Mouse (Mus musculus): ENCODE data around the gene Ric8b.

Gene Ric8b

GRCm38 (mm10) chr10:84909021-84909801 lies 8.2 kb upstream of the Ric8b start:
- DNase-seq (ENCODE audit: low read depth), result no peak

GRCm38 (mm10) chr10:84910194-84910593 lies 7.2 kb upstream of the Ric8b start:
- no peak for DNase-seq (ENCODE audit: low read depth)

GRCm38 (mm10) chr10:84910758-84911384 lies 6.5 kb upstream of the Ric8b start:
- no peak for DNase-seq (ENCODE audit: low read depth)

- no peak for DNase-seq (ENCODE audit: low read depth)
These were observed 4.3 kb upstream of the Ric8b start for GRCm38 (mm10) chr10:84913148-84913547.

- DNase-seq (ENCODE audit: low read depth), result no peak
These were observed 1.9 kb upstream of the Ric8b start for GRCm38 (mm10) chr10:84915476-84915875.

GRCm38 (mm10) chr10:84917731-84918095 lies 297 bp downstream of the Ric8b start:
- DNase-seq (ENCODE audit: low read depth), result no peak

- no peak for DNase-seq (ENCODE audit: low read depth)
These were observed 8.9 kb downstream of the Ric8b start for GRCm38 (mm10) chr10:84926336-84926735.

GRCm38 (mm10) chr10:84926885-84927284 lies 9.5 kb downstream of the Ric8b start:
- peak; percentile 8 for DNase-seq (ENCODE audit: low read depth)

GRCm38 (mm10) chr10:84928465-84928864 lies 11.0 kb downstream of the Ric8b start:
- DNase-seq (ENCODE audit: low read depth), result peak; percentile 8

- DNase-seq (ENCODE audit: low read depth), result no peak
These were observed 18.3 kb downstream of the Ric8b start for GRCm38 (mm10) chr10:84935553-84936209.

GRCm38 (mm10) chr10:84936832-84937515 lies 19.6 kb downstream of the Ric8b start:
- no peak for DNase-seq (ENCODE audit: low read depth)

- no peak for DNase-seq (ENCODE audit: low read depth)
These were observed 20.8 kb downstream of the Ric8b start for GRCm38 (mm10) chr10:84938094-84938820.

- DNase-seq (ENCODE audit: low read depth), result no peak
These were observed 21.5 kb downstream of the Ric8b start for GRCm38 (mm10) chr10:84938886-84939285.

- no peak for DNase-seq (ENCODE audit: low read depth)
These were observed 22.9 kb downstream of the Ric8b start for GRCm38 (mm10) chr10:84940356-84940755.

- peak; percentile 14 for DNase-seq (ENCODE audit: low read depth)
These were observed 28.3 kb downstream of the Ric8b start for GRCm38 (mm10) chr10:84945692-84946091.

GRCm38 (mm10) chr10:84948970-84949683 lies 31.7 kb downstream of the Ric8b start:
- no peak for DNase-seq (ENCODE audit: low read depth)

GRCm38 (mm10) chr10:84949684-84950010 lies 32.2 kb downstream of the Ric8b start:
- DNase-seq (ENCODE audit: low read depth), result no peak

- no peak for DNase-seq (ENCODE audit: low read depth)
These were observed 33.0 kb downstream of the Ric8b start for GRCm38 (mm10) chr10:84950384-84950783.

GRCm38 (mm10) chr10:84954236-84954635 lies 36.8 kb downstream of the Ric8b start:
- DNase-seq (ENCODE audit: low read depth), result no peak

GRCm38 (mm10) chr10:84956173-84956572 lies 38.8 kb downstream of the Ric8b start:
- no peak for DNase-seq (ENCODE audit: low read depth)

- DNase-seq (ENCODE audit: low read depth), result no peak
These were observed 41.2 kb downstream of the Ric8b start for GRCm38 (mm10) chr10:84958597-84958996.
